Mouse (Mus musculus): Measurements from ENCODE around the gene Vasn.
A peak's percentile ranks its signal among the peaks of the same experiment; 100 is the strongest.

Vasn gene

DNA sequence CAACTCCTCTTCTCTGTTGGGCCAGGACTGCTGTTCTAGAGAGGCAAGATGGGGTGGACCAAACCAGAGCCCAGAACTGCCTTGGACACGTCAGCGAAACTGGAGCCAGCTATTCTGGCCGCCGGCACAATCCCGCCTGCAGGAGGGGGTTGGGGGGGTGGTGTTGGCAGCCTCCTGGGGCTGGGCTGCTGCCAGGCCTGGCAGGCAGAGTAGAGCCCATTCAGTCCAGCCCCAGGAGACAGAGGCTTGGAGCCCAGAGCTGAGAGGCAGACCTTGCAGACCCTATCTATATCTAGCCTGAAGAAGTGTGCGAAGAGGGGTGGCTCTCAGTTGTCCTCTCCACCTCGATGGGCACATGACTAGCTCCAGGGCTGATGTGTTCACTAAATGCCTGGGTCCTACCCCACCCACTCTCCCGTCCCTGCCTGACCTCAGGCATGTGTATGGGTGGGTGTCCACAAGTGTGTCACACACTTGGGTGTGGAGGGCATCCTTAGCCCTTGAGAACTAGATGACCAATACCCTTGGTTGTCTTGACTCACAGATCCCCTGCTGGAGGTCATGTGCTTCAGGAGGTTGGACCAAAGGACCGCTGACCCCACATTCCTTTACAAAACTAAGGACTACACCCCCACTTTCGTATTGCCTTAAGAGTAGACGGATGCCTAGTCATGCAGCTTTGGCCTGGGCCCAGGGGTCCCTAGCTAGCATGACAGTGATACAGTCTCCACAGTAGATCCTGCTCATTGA lies 4.1 kb downstream of the Vasn start:
- peak; percentile 73 to 79 for DNase-seq

DNA sequence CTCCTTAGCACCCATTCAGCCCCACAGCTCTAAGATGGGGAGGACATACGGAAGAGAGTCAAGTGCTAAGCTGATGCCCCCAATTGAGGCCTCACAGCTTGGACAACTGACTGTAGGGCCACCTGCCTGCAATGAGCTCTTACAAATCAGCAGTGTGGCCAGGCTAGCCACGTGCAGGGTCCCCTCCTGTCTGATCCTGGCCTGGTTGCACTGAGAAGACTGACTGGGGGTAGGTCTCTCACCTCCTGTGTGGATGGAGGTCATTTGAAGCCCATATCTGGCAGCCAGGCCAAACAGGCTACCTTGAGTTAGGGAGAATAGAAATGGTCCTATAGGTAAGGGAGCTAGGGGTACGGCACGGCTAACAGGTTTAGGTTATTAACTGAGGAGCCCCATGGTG lies 6.1 kb downstream of the Vasn start:
- DNase-seq, result no peak

DNA sequence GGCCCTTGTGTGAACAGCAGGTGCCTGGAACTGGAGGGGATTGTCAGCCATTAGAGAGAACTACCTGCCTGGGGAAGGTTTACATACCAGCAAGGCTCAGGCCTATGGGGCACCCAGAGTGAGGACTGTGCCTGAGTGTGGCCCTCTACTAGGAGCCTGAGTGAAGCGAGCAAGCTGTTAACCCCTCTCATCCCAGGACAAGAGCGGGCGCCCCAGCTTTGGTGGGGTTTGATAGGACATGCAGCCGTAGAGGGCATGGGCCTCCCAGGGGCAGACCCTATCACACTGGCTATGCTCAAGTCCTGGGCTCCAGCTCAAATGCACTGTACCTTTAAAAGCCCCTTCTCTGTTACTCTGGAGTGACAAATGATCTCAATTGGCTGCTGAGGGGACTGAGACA lies 7.1 kb downstream of the Vasn start:
- DNase-seq, result no peak

DNA sequence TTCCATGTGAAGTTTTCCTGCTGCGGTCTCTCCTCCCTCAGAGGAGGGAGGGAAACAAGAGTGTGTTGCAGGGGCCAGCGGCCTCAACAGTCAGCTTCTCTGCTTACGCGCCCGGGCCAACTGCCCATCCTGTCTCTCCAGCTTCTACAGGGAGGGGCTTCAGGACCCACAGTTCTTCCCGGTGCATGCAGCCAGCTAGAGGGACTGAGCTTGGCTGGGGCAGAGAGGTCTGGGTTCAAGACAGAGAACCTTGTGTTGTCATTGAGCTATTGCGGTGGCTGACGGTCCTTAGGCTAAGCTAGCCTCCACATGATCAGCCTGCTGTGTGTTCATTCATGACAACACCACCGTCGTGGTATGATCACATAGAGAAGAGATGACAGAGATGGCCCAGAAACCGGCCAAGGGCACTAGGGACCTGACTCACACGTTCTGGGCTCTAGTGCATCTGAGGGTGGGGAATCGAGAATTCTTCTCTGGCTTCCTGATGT lies 8.0 kb downstream of the Vasn start:
- no peak for DNase-seq

DNA sequence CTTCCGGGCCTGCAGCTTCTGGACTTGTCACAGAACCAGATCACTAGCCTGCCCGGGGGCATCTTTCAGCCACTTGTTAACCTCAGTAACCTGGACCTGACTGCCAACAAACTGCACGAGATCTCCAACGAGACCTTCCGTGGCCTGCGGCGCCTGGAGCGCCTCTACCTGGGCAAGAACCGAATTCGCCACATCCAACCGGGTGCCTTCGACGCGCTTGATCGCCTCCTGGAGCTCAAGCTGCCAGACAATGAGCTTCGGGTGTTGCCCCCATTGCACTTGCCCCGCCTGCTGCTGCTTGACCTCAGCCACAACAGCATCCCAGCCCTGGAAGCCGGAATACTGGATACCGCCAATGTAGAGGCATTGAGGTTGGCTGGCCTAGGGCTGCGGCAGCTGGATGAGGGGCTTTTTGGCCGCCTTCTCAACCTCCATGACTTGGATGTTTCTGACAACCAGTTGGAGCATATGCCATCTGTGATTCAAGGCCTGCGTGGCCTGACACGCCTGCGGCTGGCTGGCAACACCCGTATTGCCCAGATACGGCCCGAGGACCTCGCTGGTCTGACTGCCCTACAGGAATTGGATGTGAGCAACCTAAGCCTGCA lies 8.8 kb downstream of the Vasn start:
- DNase-seq, result no peak

DNA sequence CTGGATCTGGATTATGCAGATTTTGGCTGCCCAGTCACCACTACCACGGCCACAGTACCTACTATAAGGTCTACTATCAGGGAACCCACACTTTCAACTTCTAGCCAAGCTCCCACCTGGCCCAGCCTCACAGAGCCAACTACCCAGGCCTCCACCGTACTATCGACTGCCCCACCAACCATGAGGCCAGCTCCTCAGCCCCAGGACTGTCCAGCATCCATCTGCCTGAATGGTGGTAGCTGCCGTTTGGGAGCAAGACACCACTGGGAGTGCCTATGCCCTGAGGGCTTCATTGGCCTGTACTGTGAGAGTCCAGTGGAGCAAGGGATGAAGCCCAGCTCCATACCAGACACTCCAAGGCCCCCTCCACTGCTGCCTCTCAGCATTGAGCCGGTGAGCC lies 9.5 kb downstream of the Vasn start:
- no peak for DNase-seq

DNA sequence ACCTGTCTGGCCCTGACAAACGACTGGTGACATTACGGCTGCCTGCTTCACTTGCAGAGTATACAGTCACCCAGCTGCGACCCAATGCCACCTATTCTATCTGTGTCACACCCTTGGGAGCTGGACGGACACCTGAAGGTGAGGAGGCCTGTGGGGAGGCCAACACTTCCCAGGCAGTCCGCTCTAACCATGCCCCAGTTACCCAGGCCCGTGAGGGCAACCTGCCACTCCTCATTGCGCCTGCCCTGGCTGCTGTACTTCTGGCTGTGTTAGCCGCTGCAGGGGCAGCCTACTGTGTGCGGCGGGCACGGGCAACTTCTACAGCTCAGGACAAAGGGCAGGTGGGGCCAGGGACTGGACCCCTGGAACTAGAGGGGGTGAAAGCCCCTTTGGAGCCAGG lies 10.0 kb downstream of the Vasn start:
- DNase-seq, result no peak

DNA sequence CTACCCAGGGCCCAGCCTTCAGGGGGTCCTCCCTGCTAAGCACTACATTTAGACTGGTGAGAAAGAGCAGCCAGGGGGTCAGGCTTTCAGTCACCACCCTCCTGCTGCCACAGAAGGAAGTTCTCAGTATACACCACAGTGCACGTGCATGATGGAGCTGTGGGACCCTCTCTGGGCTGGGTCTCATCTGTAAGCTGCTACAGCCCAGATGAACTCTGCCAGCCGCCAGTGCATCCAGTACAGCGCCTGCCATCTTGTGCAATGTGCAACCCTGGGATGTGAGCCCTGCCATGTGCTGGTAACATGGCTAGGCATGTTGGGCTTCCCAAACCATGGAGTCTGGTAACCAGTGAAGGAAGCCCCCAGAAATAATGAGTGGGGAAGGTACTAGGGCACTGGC lies 10.4 kb downstream of the Vasn start:
- DNase-seq, result no peak

DNA sequence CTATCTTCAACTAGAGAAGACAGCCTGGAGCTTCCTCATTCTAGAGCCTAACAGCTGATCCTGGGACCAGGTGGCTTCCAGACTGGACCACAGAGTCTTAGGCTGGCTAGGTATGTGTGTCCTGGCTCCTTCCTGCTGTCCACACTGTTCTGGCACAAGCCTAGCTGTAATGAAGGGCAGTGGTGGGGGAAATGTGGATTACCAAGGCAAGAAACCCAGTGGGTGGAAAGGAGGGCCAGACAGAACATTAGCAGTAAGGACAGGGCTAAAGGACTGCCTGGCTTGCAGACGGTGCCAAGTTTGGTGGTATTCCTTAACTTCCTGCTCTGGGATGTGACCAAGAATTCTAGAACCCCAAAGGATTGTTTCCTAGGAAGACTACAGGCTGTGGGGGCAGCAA lies 11.3 kb downstream of the Vasn start:
- no peak for DNase-seq

DNA sequence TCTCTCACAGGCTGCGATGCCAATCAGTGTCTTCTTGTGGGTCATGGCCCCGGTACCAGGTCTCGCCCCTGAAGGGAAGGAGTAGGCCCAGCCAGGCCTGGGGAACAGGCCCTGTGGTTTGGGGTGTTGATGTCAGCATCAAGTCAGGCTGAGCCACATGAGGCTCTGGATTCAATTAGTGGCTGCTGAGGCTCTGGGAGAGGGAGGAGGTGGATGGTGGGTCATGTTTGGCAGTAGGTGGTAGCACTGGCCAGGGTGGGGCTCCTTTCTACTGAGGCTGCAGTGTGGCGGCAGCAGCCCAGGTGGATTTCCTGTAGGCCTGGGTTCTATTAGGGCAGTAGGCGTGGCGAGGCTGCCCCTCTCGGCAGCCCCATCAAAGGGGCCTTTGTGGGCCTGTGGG lies 11.9 kb downstream of the Vasn start:
- no peak for DNase-seq

DNA sequence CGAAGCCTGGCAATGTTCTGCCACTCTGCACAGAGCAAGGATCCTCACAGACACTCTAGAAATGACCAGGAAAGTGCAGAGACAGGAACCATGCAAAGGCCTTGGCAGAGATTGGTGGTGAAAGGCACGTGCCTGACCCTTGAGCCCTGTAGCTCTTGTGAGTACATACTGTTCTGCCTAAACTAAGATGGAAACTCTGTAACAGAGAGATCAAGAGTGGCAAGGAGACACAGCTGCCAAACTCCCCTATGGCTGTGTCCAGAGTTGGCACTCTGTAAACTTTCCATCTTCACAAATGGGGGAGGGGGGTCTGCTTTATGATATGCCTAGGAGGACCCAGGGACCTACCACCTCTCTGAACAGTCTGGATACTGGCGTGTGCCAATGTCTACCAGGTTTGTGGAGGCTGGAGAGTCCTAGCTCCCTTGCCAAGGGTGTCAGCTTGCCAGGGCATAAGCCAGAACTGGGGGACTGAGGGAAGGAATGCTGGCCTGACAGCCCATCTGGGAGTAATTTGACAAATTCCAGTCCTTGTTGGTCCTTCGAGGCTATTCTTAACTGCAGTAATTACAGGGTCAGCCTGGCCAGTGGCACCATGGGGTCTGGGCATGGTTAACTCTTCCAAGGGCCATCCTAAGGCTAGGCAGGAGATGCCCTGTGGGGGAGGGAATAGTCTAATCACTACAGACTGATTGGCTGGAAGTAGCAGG lies 13.1 kb downstream of the Vasn start:
- DNase-seq, result peak; percentile 75 to 87

DNA sequence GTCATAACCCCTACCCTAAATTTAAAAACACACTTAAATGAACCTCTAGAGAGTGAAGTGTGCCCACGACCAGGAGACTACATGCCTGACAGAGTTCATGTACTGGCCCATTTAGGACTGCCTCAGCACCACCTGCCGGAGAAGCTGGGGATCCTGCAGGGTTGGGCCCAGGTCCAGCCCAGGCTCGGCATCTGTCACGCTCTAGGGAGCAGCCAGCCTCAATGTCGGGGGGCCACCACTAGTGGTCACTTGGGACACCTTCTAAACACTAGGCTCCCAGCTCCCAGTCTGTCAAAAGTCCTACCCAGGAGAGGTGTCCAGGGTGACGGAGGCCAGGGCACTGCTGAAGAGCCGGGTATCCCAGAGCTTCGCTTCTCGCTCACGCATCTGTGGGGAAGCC lies 15.0 kb downstream of the Vasn start:
- DNase-seq, result peak; percentile 40 to 57

DNA sequence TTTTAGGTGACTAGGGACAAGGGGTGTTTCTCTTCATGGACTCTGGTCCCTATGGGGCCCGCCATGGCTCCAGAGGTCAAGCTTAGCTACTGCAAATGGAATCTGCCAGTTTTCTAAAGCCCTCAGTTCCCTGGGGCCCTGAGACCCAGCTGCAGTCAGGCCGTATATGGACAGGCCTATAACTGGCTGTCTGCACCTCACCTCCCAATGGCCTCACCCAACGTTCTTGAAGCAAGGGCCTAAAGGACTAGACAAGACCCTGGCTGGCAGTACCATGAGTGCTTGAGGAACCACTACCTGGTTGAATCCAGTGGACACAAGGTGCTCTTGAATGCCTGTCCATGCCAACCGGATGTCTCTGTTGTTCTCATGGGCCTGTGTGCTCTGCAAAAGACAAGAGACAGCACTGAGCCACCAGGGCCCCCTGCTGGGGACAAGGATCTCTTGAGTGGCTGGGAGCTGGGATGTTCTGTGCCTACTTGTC lies 15.6 kb downstream of the Vasn start:
- DNase-seq, result no peak

DNA sequence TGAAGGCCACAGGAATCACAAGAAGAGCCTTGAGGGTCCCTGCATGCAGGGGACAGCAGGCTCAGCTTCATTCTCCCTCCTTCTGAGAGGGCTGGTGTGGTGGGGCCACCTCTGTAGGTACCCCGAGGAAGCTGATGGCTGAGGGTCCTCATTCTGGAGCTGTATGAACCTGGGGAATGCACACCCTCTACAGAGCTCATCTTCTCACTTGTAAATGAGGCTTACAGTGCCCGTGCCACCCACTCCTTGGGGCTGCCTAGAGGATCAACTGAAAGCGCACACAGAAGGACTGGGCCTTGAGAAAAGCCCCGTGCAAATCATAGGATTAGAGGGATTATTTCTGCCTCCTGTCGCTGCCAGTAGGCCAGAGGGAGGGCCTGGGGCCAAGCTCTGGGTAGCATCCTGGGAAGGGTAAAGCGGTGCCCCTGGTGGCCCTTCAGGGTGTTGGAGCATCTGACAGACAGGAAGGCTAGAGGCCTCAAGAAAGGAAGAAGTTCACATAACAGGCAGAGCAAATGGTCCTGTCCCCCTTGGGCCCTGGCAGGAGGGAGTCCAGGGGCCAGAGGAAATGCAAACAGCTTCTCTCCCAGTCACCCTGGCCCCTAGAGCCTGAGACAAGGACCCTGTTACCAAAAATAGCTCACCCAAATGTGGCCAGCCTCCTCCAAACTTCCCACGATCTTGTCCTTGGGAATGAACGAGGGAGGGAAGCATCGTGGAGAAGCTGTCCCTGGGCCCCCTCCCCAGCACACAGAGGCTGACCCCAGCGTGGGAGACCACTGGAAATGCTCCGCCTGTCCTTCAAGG lies 16.2 kb downstream of the Vasn start:
- no peak for DNase-seq

DNA sequence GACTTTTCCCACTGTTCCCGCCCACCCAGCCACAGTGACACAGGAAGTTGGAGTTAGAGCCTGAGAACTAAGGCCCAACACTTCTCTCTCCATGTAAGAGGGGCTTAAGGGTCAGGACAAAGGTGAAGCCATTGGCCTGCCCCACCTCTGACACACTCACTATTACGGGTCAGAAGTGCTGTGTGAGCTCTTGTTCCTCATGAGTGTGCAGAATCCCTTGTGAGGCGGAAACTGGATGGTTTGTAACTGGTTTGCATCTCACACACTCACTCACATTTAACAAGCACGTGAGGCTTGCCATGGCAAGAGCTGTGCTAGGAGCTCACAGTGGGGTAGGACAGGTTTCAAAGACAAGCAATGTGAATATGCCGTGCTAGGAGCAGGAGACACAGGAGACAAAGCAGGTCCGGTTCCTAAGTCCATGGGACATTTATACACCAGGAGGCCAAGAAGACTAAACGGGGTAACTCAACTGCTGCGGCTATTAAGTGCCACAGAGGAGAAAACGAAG lies 16.9 kb downstream of the Vasn start:
- no peak for DNase-seq

DNA sequence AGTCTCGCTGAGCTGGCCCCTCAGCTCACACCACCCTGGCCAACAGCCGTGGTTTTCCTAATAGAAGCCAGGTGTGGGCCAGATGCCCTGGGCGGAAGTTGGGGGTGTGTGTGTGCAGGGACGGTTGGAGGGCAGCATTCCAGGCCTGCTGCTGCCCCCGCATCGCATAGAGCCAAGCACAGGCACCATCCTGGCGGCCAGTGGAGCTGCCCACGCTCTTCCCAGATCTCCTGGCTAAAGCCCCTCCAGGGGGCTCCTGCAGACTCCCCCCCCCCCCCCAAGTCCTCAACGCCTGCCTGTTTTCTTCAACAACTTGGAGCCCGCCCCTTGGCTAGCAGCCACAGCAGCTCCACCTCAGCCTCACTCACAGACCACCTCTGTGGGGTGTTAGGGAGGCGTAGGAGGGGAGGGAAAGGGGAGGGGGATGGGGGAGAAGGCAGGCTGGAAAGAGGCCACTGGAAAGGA lies 19.1 kb downstream of the Vasn start:
- DNase-seq, result no peak

DNA sequence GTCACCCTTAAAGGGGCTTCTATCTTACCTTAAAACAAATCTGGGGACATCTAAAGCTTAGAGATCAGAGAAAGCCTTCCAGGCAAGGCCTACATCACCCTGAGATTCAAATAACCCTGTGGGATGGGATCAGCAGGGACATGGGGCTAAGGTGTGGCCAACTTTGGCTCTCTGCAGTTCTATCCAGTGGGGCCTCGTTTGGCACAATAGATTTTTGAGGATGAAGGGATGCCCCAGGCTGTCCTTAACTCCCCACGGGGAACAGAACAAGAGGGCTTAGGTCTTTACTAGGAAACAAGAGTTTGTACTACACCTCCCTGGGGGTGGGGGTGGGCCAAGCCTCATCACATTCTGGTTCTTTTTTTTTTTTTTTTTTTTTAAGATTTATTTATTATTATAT lies 19.6 kb downstream of the Vasn start:
- no peak for DNase-seq

DNA sequence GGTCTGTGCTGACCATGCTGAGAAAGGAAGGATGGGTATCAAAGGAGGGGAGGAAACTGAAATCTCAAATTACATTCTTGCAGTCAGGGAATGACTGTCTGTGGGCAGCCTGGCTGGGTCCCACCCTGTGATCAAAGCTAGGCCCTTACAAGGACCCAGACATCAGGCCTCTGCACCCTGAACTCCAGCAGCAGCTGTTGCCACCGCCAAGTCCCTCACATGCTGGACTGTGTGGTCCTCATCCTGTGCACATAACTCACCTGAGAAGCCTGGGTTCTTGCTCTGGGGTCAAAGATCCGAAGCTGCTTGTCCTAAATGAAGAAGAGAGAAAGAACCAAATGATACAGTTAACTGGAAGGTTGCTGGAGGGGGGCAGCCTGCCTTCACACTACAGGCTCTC lies 21.9 kb downstream of the Vasn start:
- no peak for DNase-seq

DNA sequence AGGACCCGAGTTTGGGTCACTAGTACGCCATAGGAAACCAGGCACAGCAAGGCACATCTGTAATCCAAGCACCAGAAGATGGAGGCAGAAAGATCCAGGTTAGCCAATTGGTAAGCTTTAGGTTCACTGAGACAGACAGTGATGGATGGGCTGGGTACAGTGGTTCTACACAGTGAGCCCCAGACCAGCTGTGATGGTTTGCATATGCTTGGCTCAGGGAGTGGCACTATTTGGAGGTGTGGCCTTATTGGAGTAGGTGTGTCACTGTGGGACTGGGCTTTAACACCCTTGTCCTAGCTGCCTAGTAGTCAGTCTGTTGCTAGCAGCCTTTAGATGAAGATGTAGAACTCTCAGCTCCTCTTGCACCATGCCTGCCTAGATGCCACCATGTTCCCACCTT lies 24.1 kb downstream of the Vasn start:
- no peak for DNase-seq

DNA sequence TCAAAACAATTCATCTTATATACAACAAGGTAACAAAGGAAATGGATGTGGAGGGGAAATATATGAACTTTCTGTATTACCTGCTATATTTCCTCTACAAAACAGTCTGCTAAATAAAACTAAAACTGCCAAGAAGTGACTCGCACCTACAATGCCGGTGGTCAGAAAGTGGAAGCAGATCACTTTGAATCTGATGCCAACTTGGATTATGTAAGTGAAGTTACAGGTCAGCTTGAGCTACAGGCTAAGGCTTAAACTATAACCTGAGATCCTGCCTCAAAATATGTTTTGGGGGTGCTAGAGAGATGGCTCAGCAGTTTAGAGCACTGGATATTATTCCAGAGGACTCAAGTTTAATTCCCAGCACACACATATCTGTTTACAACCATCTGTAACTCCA lies 26.0 kb downstream of the Vasn start:
- no peak for DNase-seq

DNA sequence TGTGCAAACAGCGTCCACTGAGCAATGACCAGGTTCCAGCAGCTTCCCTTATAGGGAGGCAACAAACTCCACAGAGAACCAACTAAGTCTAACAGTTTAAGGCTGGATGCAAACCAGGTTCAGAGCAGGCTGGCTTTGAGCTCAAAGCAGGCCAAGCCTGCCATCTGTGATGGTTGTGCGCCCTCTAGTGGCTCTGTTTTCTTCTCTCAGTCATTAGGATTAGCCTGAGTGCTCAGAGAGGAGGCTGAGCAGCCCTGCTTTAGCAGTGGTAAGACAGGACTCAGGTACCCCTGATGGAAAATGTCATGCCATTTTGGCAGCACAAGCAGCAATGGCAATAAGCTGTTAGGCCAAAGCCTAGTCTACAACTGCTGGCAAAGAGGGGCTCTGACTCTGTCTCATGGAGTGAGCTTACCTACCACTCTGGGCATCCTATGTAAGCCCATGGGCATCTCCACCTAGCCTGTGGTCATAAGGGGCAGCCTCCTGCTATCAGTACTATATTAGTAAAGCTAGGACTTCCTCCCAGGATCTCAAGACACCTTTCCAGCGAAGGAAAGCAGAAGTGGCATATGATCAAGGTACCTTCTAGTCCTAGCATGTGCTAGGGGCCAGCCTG lies 27.6 kb downstream of the Vasn start:
- DNase-seq, result peak; percentile 90 to 91

DNA sequence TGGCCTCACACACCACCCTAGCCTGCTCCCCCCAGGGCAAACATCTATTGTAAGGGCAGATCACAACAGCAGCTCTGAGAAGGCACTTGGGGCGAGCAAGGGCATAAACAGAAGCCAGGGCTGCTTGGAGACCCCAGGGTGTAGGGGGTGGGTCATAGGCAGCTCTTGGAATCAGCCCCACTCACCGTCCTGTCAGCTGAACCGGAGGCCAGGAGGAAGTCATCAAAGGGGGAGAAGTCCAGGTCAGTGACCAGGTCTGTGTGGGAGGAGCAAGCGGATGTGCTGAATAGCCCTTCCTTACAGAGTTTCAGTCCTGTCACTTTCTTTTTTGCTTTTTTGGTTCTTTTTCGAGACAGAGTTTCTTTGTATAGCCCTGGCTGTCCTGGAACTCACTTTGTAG lies 30.6 kb downstream of the Vasn start:
- DNase-seq, result no peak
